Mouse (Mus musculus): ENCODE measurements around the gene Nadk2. TPM values are rescaled to one million over a fixed set of nuclear protein-coding genes. Genes with fewer than 3 reads are reported as not detected.

Nadk2 gene
- polyA plus RNA-seq (2015; fragmentation: Nextera tagmentation; extraction: Ambion mirVana), result 15.4 and 17.6 TPM in 2 replicates

DNA sequence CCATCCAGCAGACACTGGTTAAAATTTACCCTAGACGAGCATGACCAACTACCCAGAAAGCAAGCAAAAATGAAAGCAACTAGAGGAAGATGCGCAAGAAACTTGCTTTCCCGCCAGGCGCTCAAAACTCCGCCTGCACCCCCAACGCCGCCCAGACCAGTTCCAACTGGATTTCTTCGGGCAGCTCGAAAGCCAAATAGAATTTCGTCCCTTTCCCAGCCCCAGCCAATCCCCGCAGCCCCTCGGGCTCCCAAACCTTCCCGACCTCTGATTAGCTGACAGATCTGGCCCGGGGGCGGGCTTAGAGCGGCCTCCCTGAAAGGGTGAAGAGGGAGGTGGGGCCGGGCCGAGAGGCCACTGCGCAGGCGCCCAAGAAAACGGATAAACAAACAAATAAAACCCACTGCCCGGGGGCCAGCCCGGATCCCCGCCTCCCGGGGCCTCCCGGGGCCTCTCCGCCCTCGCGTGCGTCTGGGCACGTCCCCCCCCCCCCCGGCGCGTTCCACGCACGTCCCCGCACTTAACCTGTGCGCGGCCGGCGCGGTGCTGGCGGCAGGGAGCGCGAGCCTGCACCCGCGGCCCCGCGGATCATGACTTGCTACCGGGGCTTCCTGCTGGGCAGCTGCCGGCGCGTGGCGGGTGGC lies at the start of gene Nadk2:
Gene Nadk2, plus strand, starts transcription at position 349 of the 644 bp plus-strand sequence.
- DNase-seq (ENCODE audit: low spot score), result peak; percentile 96

GRCm38 (mm10) chr15:9055704-9056103 lies 15.4 kb upstream of the Nadk2 start:
- no peak for DNase-seq (ENCODE audit: low spot score)

DNA sequence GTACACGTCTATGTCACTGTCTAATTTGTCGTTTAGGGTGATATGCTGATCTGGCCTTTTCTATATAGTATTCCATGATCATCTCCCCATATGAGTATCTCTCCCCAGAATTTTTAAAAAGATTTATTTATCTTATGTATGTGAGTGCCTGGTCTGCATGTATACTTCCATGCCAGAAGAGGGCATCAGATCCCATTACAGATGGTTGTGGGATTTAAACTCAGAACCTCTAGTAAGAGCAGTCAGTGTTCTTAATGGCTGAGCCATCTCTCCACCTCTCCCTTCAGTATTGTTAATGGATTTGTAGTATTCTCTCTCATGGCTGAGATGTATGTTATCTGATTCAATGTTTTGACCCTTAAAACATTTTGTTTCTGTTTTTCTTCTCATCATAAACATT lies 11.2 kb upstream of the Nadk2 start:
- DNase-seq (ENCODE audit: low spot score), result no peak

GRCm38 (mm10) chr15:9061150-9061882 lies 9.7 kb upstream of the Nadk2 start:
- no peak for DNase-seq (ENCODE audit: low spot score)

- no peak for DNase-seq (ENCODE audit: low spot score)
These were observed 2.2 kb upstream of the Nadk2 start for GRCm38 (mm10) chr15:9068881-9069280.

DNA sequence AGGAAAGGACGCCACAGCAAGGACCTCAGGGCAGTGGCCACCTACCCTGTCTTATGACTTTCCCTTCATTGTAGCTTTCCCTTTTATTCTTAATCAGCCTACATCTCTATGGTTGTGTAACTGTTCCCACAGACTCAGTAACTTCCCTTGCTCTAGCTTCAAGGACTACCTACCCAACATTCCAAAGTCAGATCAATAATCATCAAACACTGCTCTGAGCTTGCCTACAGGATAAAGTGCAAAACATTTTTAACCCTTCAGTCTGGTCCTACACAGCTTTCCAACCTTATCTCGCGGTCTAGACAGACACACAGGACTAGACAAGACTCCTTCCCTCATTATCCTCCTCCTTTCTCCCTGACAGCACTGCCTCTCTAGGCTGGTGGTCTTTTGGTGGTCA lies 707 bp upstream of the Nadk2 start:
- DNase-seq (ENCODE audit: low spot score), result no peak

GRCm38 (mm10) chr15:9071556-9072544 lies 790 bp downstream of the Nadk2 start:
- no peak for DNase-seq (ENCODE audit: low spot score)

- DNase-seq (ENCODE audit: low spot score), result peak; percentile 34
These were observed 1.6 kb downstream of the Nadk2 start for GRCm38 (mm10) chr15:9072630-9073029.

- no peak for DNase-seq (ENCODE audit: low spot score)
These were observed 2.1 kb downstream of the Nadk2 start for GRCm38 (mm10) chr15:9073067-9073608.

DNA sequence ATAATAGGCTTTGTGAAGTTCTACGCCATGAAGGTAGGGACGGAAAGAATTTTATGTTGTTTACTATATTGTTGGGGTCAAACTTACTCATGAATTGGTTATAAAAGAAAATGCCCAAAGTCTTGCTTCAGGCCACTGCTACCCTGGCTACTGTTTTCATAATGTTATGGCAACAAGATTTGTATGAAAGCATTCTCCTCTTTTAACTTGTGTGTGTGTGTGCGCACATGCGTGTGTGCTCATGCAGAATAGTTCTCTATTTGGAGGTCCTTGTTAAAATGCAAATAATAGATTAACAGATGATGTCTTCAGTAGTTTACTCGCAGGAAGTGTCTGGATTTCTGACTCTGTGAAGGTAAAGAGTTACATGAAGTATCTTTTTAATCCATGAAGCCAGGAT lies 2.6 kb downstream of the Nadk2 start:
- no peak for DNase-seq (ENCODE audit: low spot score)

DNA sequence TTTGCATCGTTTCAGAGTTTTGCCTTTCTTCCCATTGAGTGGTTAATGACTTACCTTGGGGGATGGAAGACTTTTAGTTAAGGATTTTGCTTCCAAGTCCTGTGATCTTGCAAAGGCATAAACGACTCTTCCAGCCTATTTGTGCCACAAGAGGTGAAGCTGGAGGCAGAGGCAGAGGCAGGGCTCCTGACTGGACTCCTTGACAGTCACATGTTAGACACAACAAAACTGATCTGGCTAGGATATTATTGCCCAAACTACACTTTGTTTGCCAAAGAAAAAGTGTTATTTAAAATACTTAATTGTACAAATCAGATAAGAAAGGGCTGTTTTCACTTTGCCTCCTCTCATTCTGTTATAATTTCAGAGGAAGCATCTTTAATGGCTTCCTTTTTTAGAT lies 3.1 kb downstream of the Nadk2 start:
- no peak for DNase-seq (ENCODE audit: low spot score)

GRCm38 (mm10) chr15:9074671-9075070 lies 3.6 kb downstream of the Nadk2 start:
- DNase-seq (ENCODE audit: low spot score), result no peak

- DNase-seq (ENCODE audit: low spot score), result no peak
These were observed 4.6 kb downstream of the Nadk2 start for GRCm38 (mm10) chr15:9075608-9076200.

DNA sequence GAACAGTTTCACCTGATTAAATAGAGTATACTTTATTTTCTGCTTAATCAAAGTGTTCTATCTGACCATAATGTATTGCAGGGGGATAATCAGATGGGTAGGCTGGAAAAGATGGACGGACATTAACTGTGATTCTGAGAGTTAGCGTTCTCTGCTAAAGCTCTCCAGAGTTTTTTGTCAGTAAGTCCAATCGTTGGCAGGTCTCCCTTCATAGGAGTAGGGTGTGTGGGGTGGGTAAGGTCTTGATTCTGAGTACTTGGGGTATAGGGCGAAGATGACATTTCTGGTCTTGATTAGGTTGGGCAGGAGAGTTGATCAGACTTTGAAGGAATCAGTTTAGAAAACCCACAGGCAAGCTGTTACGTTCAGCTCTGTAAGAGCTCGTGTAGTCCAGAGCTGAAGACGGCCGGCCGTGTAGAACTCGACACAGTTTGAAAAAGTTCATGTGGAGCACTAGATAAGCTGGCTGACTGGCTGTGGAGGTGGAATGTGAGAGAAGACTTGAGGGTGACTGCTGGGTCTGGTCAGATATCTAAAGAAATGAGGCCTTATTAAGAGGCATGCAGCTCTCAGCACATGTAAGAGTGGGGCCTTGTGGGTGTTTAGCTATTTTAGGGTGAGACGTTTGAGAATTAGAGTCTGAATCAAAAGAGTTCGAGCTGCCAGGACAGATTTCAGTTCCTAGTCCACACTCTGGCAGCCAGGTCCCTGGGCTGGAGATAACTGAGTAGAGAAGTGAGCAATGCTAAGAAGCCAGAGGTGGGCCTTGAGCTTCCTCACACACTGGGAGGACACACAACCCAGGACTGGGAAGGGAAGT lies 7.6 kb downstream of the Nadk2 start:
- DNase-seq (ENCODE audit: low spot score), result no peak

DNA sequence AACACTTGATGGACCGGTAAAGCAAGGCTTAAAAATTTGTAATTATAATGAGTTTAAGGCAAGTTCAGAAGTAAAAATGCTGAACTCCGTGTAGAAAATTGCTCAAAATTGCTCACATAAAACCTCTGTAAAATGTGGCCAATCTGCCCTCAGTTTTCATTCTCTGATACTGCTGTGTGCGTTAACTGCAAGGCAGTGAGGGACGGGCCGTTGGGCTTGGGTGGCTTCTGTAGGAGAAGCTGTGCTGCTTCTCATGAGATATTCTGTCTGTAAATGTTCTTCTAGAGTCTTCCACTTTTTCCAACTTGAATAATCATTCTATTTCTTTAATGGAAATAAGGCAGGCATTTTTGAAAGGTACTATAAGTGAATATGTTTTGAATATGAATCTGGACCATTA lies 8.6 kb downstream of the Nadk2 start:
- no peak for DNase-seq (ENCODE audit: low spot score)

- DNase-seq (ENCODE audit: low spot score), result no peak
These were observed 9.1 kb downstream of the Nadk2 start for GRCm38 (mm10) chr15:9080206-9080605.

DNA sequence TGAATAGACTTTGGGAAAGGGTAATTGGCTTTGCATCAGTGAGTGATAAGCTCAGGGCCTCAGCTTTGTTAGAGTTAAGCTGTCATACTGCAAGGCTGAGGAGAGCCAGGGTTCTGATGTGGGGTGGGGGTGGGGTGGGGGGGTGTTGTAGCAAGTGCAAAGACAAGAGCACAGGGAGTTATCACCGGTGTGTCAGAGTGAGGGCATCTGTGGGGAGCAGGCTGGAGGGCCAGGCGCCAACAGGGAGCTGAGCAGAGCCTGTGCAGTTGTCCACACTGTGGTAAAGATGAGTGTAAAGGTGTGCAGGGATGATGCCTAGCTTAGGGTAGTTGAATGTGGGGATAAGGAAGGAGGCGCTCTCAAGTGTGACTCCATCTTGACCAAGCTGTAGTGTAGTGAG lies 10.2 kb downstream of the Nadk2 start:
- DNase-seq (ENCODE audit: low spot score), result no peak

GRCm38 (mm10) chr15:9082753-9083152 lies 11.7 kb downstream of the Nadk2 start:
- DNase-seq (ENCODE audit: low spot score), result no peak

GRCm38 (mm10) chr15:9086813-9087212 lies 15.8 kb downstream of the Nadk2 start:
- no peak for DNase-seq (ENCODE audit: low spot score)

- DNase-seq (ENCODE audit: low spot score), result no peak
These were observed 16.4 kb downstream of the Nadk2 start for GRCm38 (mm10) chr15:9087421-9087820.

All from thymus, postnatal 0 days (tissue).